Comparison of ENCODE assay signal across 9 mouse cellular contexts in the genomic region with DNA sequence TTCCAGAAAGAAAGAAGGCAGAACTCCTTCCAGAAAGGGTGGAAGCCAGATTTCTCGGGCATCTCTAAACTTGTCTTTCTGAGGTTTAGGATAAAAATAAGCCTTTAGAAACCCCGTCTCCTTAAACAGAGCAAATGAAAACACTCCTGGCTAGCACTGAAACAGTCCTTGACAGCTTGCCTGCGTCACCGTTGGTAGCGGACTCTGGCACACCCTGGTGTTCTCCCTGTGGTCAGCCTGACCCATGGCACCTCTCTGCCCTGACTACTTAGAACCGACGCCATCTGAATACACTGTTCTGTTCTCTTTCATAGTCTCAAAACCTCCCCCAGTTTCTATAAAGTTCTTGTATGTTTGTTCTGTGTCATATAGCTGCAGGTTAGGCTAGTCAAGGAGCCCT. TPM values are rescaled to one million over a fixed set of nuclear protein-coding genes. Genes with fewer than 3 reads are reported as not detected.
DNase-seq lines count a peak whose midpoint lies in the region; ATAC-seq and TF ChIP-seq lines count a peak whose summit lies in the region.
"Had no signal": no experiment of that assay in that cellular context is flagged by ENCODE, and none has a peak within 500 bp of the region (broad histone marks: within the 10 kb centered on the region; RNA-seq: fewer than 3 reads in every experiment).

No protein-coding gene starts in this region.

- TF ChIP-seq POLR2A in MEL (IDR thresholded peaks at IDR 0.05; ENCODE audit: control insufficient read depth in 1 of 2, insufficient read depth in 1 of 2, low read depth in 1 of 2, low read length in 2 of 2, poor library complexity in 1 of 2), result no peak

- TF ChIP-seq RAD21 in MEL (IDR thresholded peaks at IDR 0.05; ENCODE audit: low read depth, low read length), result no peak

- H3K4me3 ChIP-seq in kidney, embryonic 14.5 days (ENCODE audit: low read length), result no peak overlapping the region
- no peak overlapping the region for H3K4me3 ChIP-seq in MEL (ENCODE audit: control insufficient read depth in 1 of 2, insufficient read depth in 1 of 2, low read depth in 2 of 2, low read length in 2 of 2)
- H3K4me3 ChIP-seq in embryonic facial prominence, embryonic 10.5 days, result no peak overlapping the region
- H3K4me3 ChIP-seq in kidney, embryonic 16.5 days (ENCODE audit: low read length), result no peak overlapping the region
- no peak overlapping the region for H3K4me3 ChIP-seq in stomach, embryonic 14.5 days (ENCODE audit: low read depth, low read length)
- H3K4me3 ChIP-seq: neural tube, embryonic 12.5 days had no signal

- no peaks in the 10 kb centered on the region for H3K9me3 ChIP-seq in kidney, embryonic 14.5 days (ENCODE audit: control insufficient read depth, low read length)
- no peaks in the 10 kb centered on the region for H3K9me3 ChIP-seq in MEL (replicated peaks; ENCODE audit: insufficient read depth, low read length)
- no peaks in the 10 kb centered on the region for H3K9me3 ChIP-seq in embryonic facial prominence, embryonic 10.5 days
- no peaks in the 10 kb centered on the region for H3K9me3 ChIP-seq in kidney, embryonic 16.5 days (ENCODE audit: low read length)
- H3K9me3 ChIP-seq in stomach, embryonic 14.5 days (ENCODE audit: control insufficient read depth, low read depth, low read length), result no peaks in the 10 kb centered on the region

- peak; percentile 64; the same call in 1 of the 2 replicates for ATAC-seq in kidney, embryonic 14.5 days (ENCODE audit: low FRiP score, low TSS enrichment)
- ATAC-seq in kidney, embryonic 16.5 days (ENCODE audit: low FRiP score, low TSS enrichment), result peak; percentile 56; the same call in 1 of the 2 replicates
- ATAC-seq in stomach, embryonic 14.5 days (ENCODE audit: insufficient number of reproducible peaks, insufficient read depth, low FRiP score, low read depth), result peak; percentile 75
- ATAC-seq in erythroblast, adult 5-6 weeks (replicated peaks; ENCODE audit: low FRiP score, poor library complexity, severe bottlenecking), result no peak

- H3K27ac ChIP-seq in kidney, embryonic 14.5 days (ENCODE audit: low read depth, low read length), result no peak overlapping the region
- H3K27ac ChIP-seq in MEL (ENCODE audit: control insufficient read depth, low read depth, low read length), result peak overlapping the region; percentile 41; the same call in 1 of the 2 replicates
- peak overlapping the region; percentile 63 for H3K27ac ChIP-seq in embryonic facial prominence, embryonic 10.5 days (replicated peaks)
- peak overlapping the region; percentile 59; the same call in 1 of the 2 replicates for H3K27ac ChIP-seq in kidney, embryonic 16.5 days (ENCODE audit: low read length)
- peak overlapping the region; percentile 77 for H3K27ac ChIP-seq in stomach, embryonic 14.5 days (ENCODE audit: low read length)
- H3K27ac ChIP-seq: neural tube, embryonic 12.5 days had no signal

- TF ChIP-seq EP300 in MEL (IDR thresholded peaks at IDR 0.05; ENCODE audit: low read depth in 1 of 2, low read length in 2 of 2), result no peak

- H3K79me2 ChIP-seq in MEL (ENCODE audit: control insufficient read depth, insufficient read depth, low read length, poor library complexity), result no peaks in the 10 kb centered on the region

- H3K36me3 ChIP-seq in kidney, embryonic 14.5 days (ENCODE audit: control insufficient read depth, insufficient read depth, low read length), result peaks cover 4% of the 10 kb centered on the region; the same call in 1 of the 2 replicates
- peaks cover 2 to 18% of the 10 kb centered on the region in 2 experiments for H3K36me3 ChIP-seq in MEL (ENCODE audit: control insufficient read depth in 1 of 2, insufficient read depth in 2 of 2, low read length in 2 of 2)
- peaks cover 22% of the 10 kb centered on the region for H3K36me3 ChIP-seq in embryonic facial prominence, embryonic 10.5 days (replicated peaks)
- H3K36me3 ChIP-seq in kidney, embryonic 16.5 days (ENCODE audit: insufficient read depth, low read length), result peaks cover 6% of the 10 kb centered on the region; the same call in 1 of the 2 replicates
- H3K36me3 ChIP-seq in stomach, embryonic 14.5 days (ENCODE audit: control insufficient read depth, insufficient read depth, low read length), result peaks cover 5% of the 10 kb centered on the region; the same call in 1 of the 2 replicates

- H3K27me3 ChIP-seq in kidney, embryonic 14.5 days (ENCODE audit: control insufficient read depth, insufficient read depth, low read length), result no peaks in the 10 kb centered on the region
- H3K27me3 ChIP-seq in MEL (ENCODE audit: control insufficient read depth in 1 of 2, insufficient read depth in 2 of 2, low read length in 2 of 2), result no peaks in the 10 kb centered on the region
- no peaks in the 10 kb centered on the region for H3K27me3 ChIP-seq in embryonic facial prominence, embryonic 10.5 days (replicated peaks; ENCODE audit: low read depth, poor library complexity, severe bottlenecking)
- no peaks in the 10 kb centered on the region for H3K27me3 ChIP-seq in kidney, embryonic 16.5 days (ENCODE audit: insufficient read depth, low read length)
- no peaks in the 10 kb centered on the region for H3K27me3 ChIP-seq in stomach, embryonic 14.5 days (ENCODE audit: control insufficient read depth, insufficient read depth, low read length)
- H3K27me3 ChIP-seq: neural tube, embryonic 12.5 days had no signal

- no peak overlapping the region for H3K9ac ChIP-seq in kidney, embryonic 14.5 days (ENCODE audit: low read depth, low read length)
- no peak overlapping the region for H3K9ac ChIP-seq in MEL (ENCODE audit: control insufficient read depth, low read depth, low read length, poor library complexity, severe bottlenecking)
- H3K9ac ChIP-seq in kidney, embryonic 16.5 days (replicated peaks; ENCODE audit: low read length), result 0 out of 2 replicates have a peak overlapping the region, but pooled peaks have one; percentile 1
- no peak overlapping the region for H3K9ac ChIP-seq in stomach, embryonic 14.5 days (replicated peaks; ENCODE audit: low read depth, low read length)
- H3K9ac ChIP-seq: neural tube, embryonic 12.5 days had no signal

- H3K4me2 ChIP-seq in kidney, embryonic 14.5 days (replicated peaks; ENCODE audit: low read depth, low read length), result no peak overlapping the region
- H3K4me2 ChIP-seq in kidney, embryonic 16.5 days (replicated peaks; ENCODE audit: low read depth, low read length), result no peak overlapping the region
- H3K4me2 ChIP-seq in stomach, embryonic 14.5 days (replicated peaks; ENCODE audit: low read depth, low read length), result no peak overlapping the region
- H3K4me2 ChIP-seq: neural tube, embryonic 12.5 days had no signal

- no peak for DNase-seq in kidney, adult 18-20 months
- no peak for DNase-seq in MEL (ENCODE audit: low read depth, low spot score)
- no peak for DNase-seq in embryonic facial prominence, embryonic 10.5 days (ENCODE audit: low spot score)
- DNase-seq in c-Kit-positive CD71-positive TER-119-positive erythroid progenitor cells, embryonic 14.5 days (ENCODE audit: low spot score), result no peak

- 41% methylated on average over 7 of the region's 7 CpGs for WGBS in kidney, embryonic 14.5 days
- 69% methylated on average over 7 of the region's 7 CpGs for WGBS in embryonic facial prominence, embryonic 10.5 days
- 35% methylated on average over 7 of the region's 7 CpGs for WGBS in kidney, embryonic 16.5 days
- 37% methylated on average over 7 of the region's 7 CpGs for WGBS in stomach, embryonic 14.5 days

- TF ChIP-seq CTCF in MEL (IDR thresholded peaks at IDR 0.05 in 2 of 3, conservative IDR thresholded peaks at IDR 0.05 in 1 of 3; ENCODE audit: control insufficient read depth in 1 of 3, insufficient read depth in 1 of 3, low read depth in 2 of 3, low read length in 3 of 3, poor library complexity in 1 of 3, severe bottlenecking in 1 of 3), result no peak

- peaks cover 17% of the 10 kb centered on the region; the same call in 1 of the 2 replicates for H3K4me1 ChIP-seq in kidney, embryonic 14.5 days (ENCODE audit: control insufficient read depth, insufficient read depth, low read length)
- peaks cover 12 to 13% of the 10 kb centered on the region in 2 experiments for H3K4me1 ChIP-seq in MEL (ENCODE audit: control insufficient read depth in 1 of 2, insufficient read depth in 2 of 2, low read length in 2 of 2)
- H3K4me1 ChIP-seq in embryonic facial prominence, embryonic 10.5 days, result peaks cover 37% of the 10 kb centered on the region
- H3K4me1 ChIP-seq in kidney, embryonic 16.5 days (ENCODE audit: insufficient read depth, low read length), result peaks cover 29% of the 10 kb centered on the region
- H3K4me1 ChIP-seq in stomach, embryonic 14.5 days (ENCODE audit: control insufficient read depth, insufficient read depth, low read length), result peaks cover 28% of the 10 kb centered on the region
- H3K4me1 ChIP-seq: neural tube, embryonic 12.5 days had no signal

TF ChIP-seq in MEL, 35 proteins besides CTCF, POLR2A, EP300 and RAD21 (continues in another document):
- TF ChIP-seq POLR2AphosphoS5 (IDR thresholded peaks at IDR 0.05; ENCODE audit: borderline replicate concordance, low read depth, low read length), result no peak
- no peak for TF ChIP-seq GATA1 (IDR thresholded peaks at IDR 0.05; ENCODE audit: low read depth, low read length)
- no peak for TF ChIP-seq ZNF384 (IDR thresholded peaks at IDR 0.05; ENCODE audit: low read depth, low read length)

RNA-seq across cellular contexts. Expression of a gene that starts 17.7 kb away (rescaled TPM):
- 5.7 and 7.1 TPM in 2 replicates for polyA plus RNA-seq in kidney, embryonic 14.5 days (2014; fragmentation: Nextera tagmentation; extraction: Ambion mirVana)
- 14.7 and 16.5 TPM in 2 replicates for total RNA-seq in MEL (2012; rRNA removed)
- polyA plus RNA-seq in MEL (2012; ENCODE audit: insufficient read depth in 1 of 2, insufficient read length in 2 of 2, low read depth in 1 of 2, low replicate concordance in 2 of 2, missing spikeins in 1 of 2), result 10 to 100 TPM in 1 of 2 experiments, not detected in 1; 13.6 TPM
- polyA plus RNA-seq in embryonic facial prominence, embryonic 10.5 days (2016; fragmentation: Nextera tagmentation; extraction: Ambion mirVana), result 7.1 and 7.6 TPM in 2 replicates
- 8.4 and 9.5 TPM in 2 replicates for polyA plus RNA-seq in kidney, embryonic 16.5 days (2015; fragmentation: Nextera tagmentation; extraction: Ambion mirVana)
- 13.0 and 13.1 TPM in 2 replicates for polyA plus RNA-seq in stomach, embryonic 14.5 days (2014; fragmentation: Nextera tagmentation; extraction: Ambion mirVana)
- total RNA-seq in erythroblast, adult 5-6 weeks (2015; ENCODE audit: low replicate concordance), result 7.9 and 10.7 TPM in 2 replicates
- 12.0 and 15.9 TPM in 2 replicates for total RNA-seq in erythroblast, adult 5-6 weeks (2017; ENCODE audit: low replicate concordance)

RNA-seq across cellular contexts. Expression of a gene that starts 53.9 kb away (rescaled TPM):
- 57.7 and 62.2 TPM in 2 replicates for polyA plus RNA-seq in kidney, embryonic 14.5 days (2014; fragmentation: Nextera tagmentation; extraction: Ambion mirVana)
- 60.4 and 67.5 TPM in 2 replicates for total RNA-seq in MEL (2012; rRNA removed)
- polyA plus RNA-seq in MEL (2012; ENCODE audit: insufficient read depth in 1 of 2, insufficient read length in 2 of 2, low read depth in 1 of 2, low replicate concordance in 2 of 2, missing spikeins in 1 of 2), result 100 to 1,000 TPM in 1 of 2 experiments, not detected in 1; 106 TPM
- 72.6 and 76.2 TPM in 2 replicates for polyA plus RNA-seq in embryonic facial prominence, embryonic 10.5 days (2016; fragmentation: Nextera tagmentation; extraction: Ambion mirVana)
- polyA plus RNA-seq in kidney, embryonic 16.5 days (2015; fragmentation: Nextera tagmentation; extraction: Ambion mirVana), result 54.1 and 54.4 TPM in 2 replicates
- 53.5 and 55.2 TPM in 2 replicates for polyA plus RNA-seq in stomach, embryonic 14.5 days (2014; fragmentation: Nextera tagmentation; extraction: Ambion mirVana)
- total RNA-seq in erythroblast, adult 5-6 weeks (2015; ENCODE audit: low replicate concordance), result 27.3 and 28.4 TPM in 2 replicates
- 16.9 and 35.0 TPM in 2 replicates for total RNA-seq in erythroblast, adult 5-6 weeks (2017; ENCODE audit: low replicate concordance)
